Comparison of ENCODE assay signal across 8 mouse cellular contexts in the genomic region with DNA sequence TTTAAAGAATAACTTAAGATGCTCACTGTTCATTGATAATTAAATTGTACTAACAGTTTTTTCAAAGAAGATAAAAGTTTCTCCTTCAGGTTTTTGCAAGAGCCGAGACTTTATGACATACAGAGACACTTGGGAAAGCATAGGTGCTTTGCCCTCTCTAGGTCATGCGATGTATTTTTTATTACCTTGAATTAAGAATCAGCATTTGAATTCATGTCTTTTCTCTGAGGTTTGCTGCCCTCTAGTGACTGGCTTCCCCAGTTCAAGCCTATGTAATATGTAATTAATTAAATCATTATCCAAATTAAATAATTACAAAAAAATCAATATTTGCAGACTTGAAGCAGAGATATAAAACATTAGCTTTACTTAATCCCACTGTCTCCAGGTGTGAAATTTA.
DNase-seq lines count a peak whose midpoint lies in the region; ATAC-seq and TF ChIP-seq lines count a peak whose summit lies in the region.

No protein-coding gene starts in this region.

- H3K27ac ChIP-seq in kidney, adult 2 months (ENCODE audit: insufficient read depth, low read depth, low read length): no peak overlapping the region
- no peak overlapping the region for H3K27ac ChIP-seq in kidney, embryonic 16.5 days (ENCODE audit: low read length)

- ATAC-seq in kidney, embryonic 16.5 days (ENCODE audit: low FRiP score, low TSS enrichment): no peak
- ATAC-seq in G1E (ENCODE audit: extremely low read depth, insufficient number of reproducible peaks, low FRiP score, poor library complexity, severe bottlenecking): no peak
- peak; percentile 94 for ATAC-seq in megakaryocyte progenitor cell, adult 5-6 weeks (replicated peaks; ENCODE audit: poor library complexity)
- ATAC-seq in inflammation-experienced regulatory T-cells, adult 6 months: no peak

- no peak overlapping the region for H3K4me2 ChIP-seq in kidney, embryonic 16.5 days (replicated peaks; ENCODE audit: low read depth, low read length)

- no peaks in the 10 kb centered on the region for H3K9me3 ChIP-seq in kidney, embryonic 16.5 days (ENCODE audit: low read length)
- no peaks in the 10 kb centered on the region for H3K9me3 ChIP-seq in G1E (replicated peaks)

- no peak overlapping the region for H3K9ac ChIP-seq in kidney, embryonic 16.5 days (replicated peaks; ENCODE audit: low read length)

- peak; percentile 74 for DNase-seq in kidney, adult 2 months
- peak; percentile 13 for DNase-seq in G1E (ENCODE audit: low spot score)
- DNase-seq in c-Kit-positive CD71-positive TER-119-positive erythroid progenitor cells, embryonic 14.5 days (ENCODE audit: low spot score): peak; percentile 39
- peak; percentile 23 to 38 for DNase-seq in frontal cortex, postnatal 25 days (ENCODE audit: low spot score in 2 of 2)
- peak; percentile 81 for DNase-seq in kidney, postnatal 10 days

- peaks cover 3% of the 10 kb centered on the region; the same call in 1 of the 2 replicates for H3K4me1 ChIP-seq in kidney, adult 2 months (ENCODE audit: control insufficient read depth, insufficient read depth, low read length)
- no peaks in the 10 kb centered on the region for H3K4me1 ChIP-seq in kidney, embryonic 16.5 days (ENCODE audit: insufficient read depth, low read length)
- H3K4me1 ChIP-seq in G1E (ENCODE audit: insufficient read depth, low read depth, low read length): peaks cover 3% of the 10 kb centered on the region; the same call in 1 of the 2 replicates

- TF ChIP-seq POLR2A in kidney, adult 2 months (IDR thresholded peaks at IDR 0.05; ENCODE audit: low read depth, low read length): no peak

- no peak overlapping the region for H3K4me3 ChIP-seq in kidney, adult 2 months (ENCODE audit: insufficient read depth, low read depth, low read length)
- no peak overlapping the region for H3K4me3 ChIP-seq in kidney, embryonic 16.5 days (ENCODE audit: low read length)
- H3K4me3 ChIP-seq in G1E (ENCODE audit: low read depth, low read length): no peak overlapping the region

- TF ChIP-seq CTCF in kidney, adult 2 months (conservative IDR thresholded peaks at IDR 0.05; ENCODE audit: insufficient read depth, insufficient read length, low read depth, low read length): 0 out of 2 replicates have a peak, but pooled peaks have one; percentile 7
- no peak for TF ChIP-seq CTCF in G1E (IDR thresholded peaks at IDR 0.05; ENCODE audit: low read depth, low read length)

- no peaks in the 10 kb centered on the region for H3K27me3 ChIP-seq in kidney, adult 2 months (replicated peaks; ENCODE audit: control insufficient read depth, insufficient read depth, low read length)
- H3K27me3 ChIP-seq in kidney, embryonic 16.5 days (ENCODE audit: insufficient read depth, low read length): no peaks in the 10 kb centered on the region
- H3K27me3 ChIP-seq in G1E (ENCODE audit: insufficient read depth, low read length): peaks cover 10% of the 10 kb centered on the region

- no peaks in the 10 kb centered on the region for H3K36me3 ChIP-seq in kidney, adult 2 months (ENCODE audit: control insufficient read depth, insufficient read depth, low read length)
- no peaks in the 10 kb centered on the region for H3K36me3 ChIP-seq in kidney, embryonic 16.5 days (ENCODE audit: insufficient read depth, low read length)
- H3K36me3 ChIP-seq in G1E (replicated peaks): no peaks in the 10 kb centered on the region

- WGBS in kidney, adult 2 months: 9% methylated on average over 2 of the region's 2 CpGs
- WGBS in kidney, embryonic 16.5 days: 21% methylated on average over 2 of the region's 2 CpGs

Comparison
In these comparisons a context has a peak if more than half of its experiments do, and no peak if none do; other contexts are left out.
1. DNase-seq: peak in every context shown above with its lines; median percentile 81 in kidney, postnatal 10 days; 74 in kidney, adult 2 months; 39 in c-Kit-positive CD71-positive TER-119-positive erythroid progenitor cells, embryonic 14.5 days; 30 in frontal cortex, postnatal 25 days; 13 in G1E.